Mouse (Mus musculus) liver, adult 10 weeks (tissue): ENCODE results near the gene Gzmd. TPM values are rescaled to one million over a fixed set of nuclear protein-coding genes. Genes with fewer than 3 reads are reported as not detected.

Experiments used
- polyA plus RNA-seq: library from polyadenylated mRNA; stranded (reverse); fragments of 350-450 nt; fragmentation: Illumina TruSeq; extraction: RNeasy Lipid Tissue Mini Kit (QIAGEN cat#74804); gene quantifications from one replicate; pipeline ENCODE4 v1.2.3, GENCODE M21; 2014; ENCODE audit warnings: low read depth, low replicate concordance

Gene Gzmd
- not detected for polyA plus RNA-seq

GRCm38 (mm10) chr14:56132508-56132907 lies at the start of gene Gzmd:
TSS of gene Gzmd (minus strand) at chr14:56132608.

GRCm38 (mm10) chr14:56174499-56174898 lies 42.1 kb upstream of the Gzmd start, which contains the start of gene Gzmn:
TSS of gene Gzmn (minus strand) at chr14:56174599.

GRCm38 (mm10) chr14:56159479-56159878 lies 27.1 kb upstream of the Gzmd start, which contains the start of gene Gzmg:
TSS of gene Gzmg (minus strand) at chr14:56159579.

GRCm38 (mm10) chr14:56120525-56120924 lies 11.9 kb downstream of the Gzmd start, which contains the start of gene Gzme:
TSS of gene Gzme (minus strand) at chr14:56120625.

GRCm38 (mm10) chr14:56102386-56102785 lies 30.0 kb downstream of the Gzmd start, which contains the start of gene Ctsg:
TSS of gene Ctsg (minus strand) at chr14:56102574.

GRCm38 (mm10) chr14:56085167-56085566 lies 47.2 kb downstream of the Gzmd start, which contains the start of gene Mcpt8:
TSS of gene Mcpt8 (minus strand) at chr14:56085273.

Other genes with a start within 250 kb of the Gzmd start
- 0.19 TPM for gene Cbln3, start 248.2 kb downstream of the Gzmd start, polyA plus RNA-seq
- gene Khnyn, start 247.7 kb downstream of the Gzmd start, polyA plus RNA-seq = 16.9 TPM
- gene Sdr39u1, start 232.3 kb downstream of the Gzmd start, polyA plus RNA-seq = 6.6 TPM
- gene Cma1, start 187.9 kb downstream of the Gzmd start, polyA plus RNA-seq = not detected
- gene Cma2, start 181.6 kb downstream of the Gzmd start, polyA plus RNA-seq = not detected
- gene Mcpt1, start 114.6 kb downstream of the Gzmd start, polyA plus RNA-seq = not detected
- gene Mcpt9, start 102.1 kb downstream of the Gzmd start, polyA plus RNA-seq = not detected
- not detected for gene Mcpt2, start 90.6 kb downstream of the Gzmd start, polyA plus RNA-seq
- gene Mcpt4, start 70.3 kb downstream of the Gzmd start, polyA plus RNA-seq = not detected
- not detected for gene Mcpt8, start 47.3 kb downstream of the Gzmd start, polyA plus RNA-seq
- gene Ctsg, start 30.0 kb downstream of the Gzmd start, polyA plus RNA-seq = not detected
- not detected for gene Gzme, start 12.0 kb downstream of the Gzmd start, polyA plus RNA-seq
- not detected for gene Gzmg, start 27.0 kb upstream of the Gzmd start, polyA plus RNA-seq
- not detected for gene Gzmn, start 42.0 kb upstream of the Gzmd start, polyA plus RNA-seq
- not detected for gene Gzmf, start 78.8 kb upstream of the Gzmd start, polyA plus RNA-seq
- not detected for gene Gzmc, start 102.0 kb upstream of the Gzmd start, polyA plus RNA-seq
- gene Gzmb, start 129.7 kb upstream of the Gzmd start, polyA plus RNA-seq = 1.1 TPM
- not detected for gene Atp12a, start 232.5 kb upstream of the Gzmd start, polyA plus RNA-seq